Mouse (Mus musculus) granulocyte monocyte progenitor cell, adult 5-6 weeks (primary cell): ENCODE measurements around the gene Snx20. TPM values are rescaled to one million over a fixed set of nuclear protein-coding genes. Genes with fewer than 3 reads are reported as not detected.

Experiments
- total RNA-seq, 2 experiments: library from RNA; stranded (forward) in 1 of 2; stranded (reverse) in 1 of 2; fragments of 200-712, 200-1000 nt in 1 of 2; fragments of >200 nt in 1 of 2; fragmentation: Nextera tagmentation in 1 of 2; gene quantifications; 2 replicates each; pipeline ENCODE4 v1.2.3; 2014 to 2017

Gene Snx20
- total RNA-seq, 2 experiments from 2014 or later = 9.9 to 25.0 TPM

Other genes starting within 250 kb of the Snx20 start
- 0.73 TPM in 1 of 2 replicates, not detected in the other for gene Nkd1, start 114.8 kb downstream of the Snx20 start, total RNA-seq (2014; fragmentation: Nextera tagmentation)
- gene Nkd1, start 114.8 kb downstream of the Snx20 start, total RNA-seq (2017) = 0.10 and 0.13 TPM in 2 replicates
- 0.26 TPM in 1 of 2 replicates, not detected in the other for gene Nod2, start 11.2 kb upstream of the Snx20 start, total RNA-seq (2014; fragmentation: Nextera tagmentation)
- gene Nod2, start 11.2 kb upstream of the Snx20 start, total RNA-seq (2017) = 0.47 and 1.1 TPM in 2 replicates
- gene Cyld, start 60.9 kb upstream of the Snx20 start, total RNA-seq (2014; fragmentation: Nextera tagmentation) = 26.9 and 30.2 TPM in 2 replicates
- gene Cyld, start 60.9 kb upstream of the Snx20 start, total RNA-seq (2017) = 31.1 and 35.8 TPM in 2 replicates